ENCODE assay signal across 10 mouse cellular contexts in the genomic region with DNA sequence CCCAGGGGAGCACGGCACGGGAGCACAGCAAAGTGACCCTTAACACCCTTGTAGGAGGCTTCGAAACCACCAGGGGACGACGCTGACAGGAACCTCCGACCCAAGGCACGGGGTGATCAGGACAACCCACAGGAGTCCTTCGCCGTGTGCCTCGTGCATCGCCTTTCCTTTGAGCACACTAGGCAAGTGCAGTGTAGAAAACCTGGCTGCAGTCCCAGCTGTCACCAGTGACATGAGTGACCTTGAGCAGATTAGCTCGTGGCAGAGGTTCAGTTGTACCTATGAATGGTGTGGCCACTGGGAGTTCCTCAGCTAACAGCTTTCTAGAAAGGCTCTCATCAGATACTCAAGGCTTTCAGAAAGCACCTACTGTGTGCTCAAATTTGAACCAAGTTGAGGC. TPM values are rescaled to one million over a fixed set of nuclear protein-coding genes. Genes with fewer than 3 reads are reported as not detected.
DNase-seq lines count a peak whose midpoint lies in the region; ATAC-seq lines count a peak whose summit lies in the region.
"Had no signal": no experiment of that assay in that cellular context is flagged by ENCODE, and none has a peak within 500 bp of the region (broad histone marks: within the 10 kb centered on the region; RNA-seq: fewer than 3 reads in every experiment).

No protein-coding gene starts in this region.

- 67% methylated on average over 12 of the region's 12 CpGs for WGBS in limb, embryonic 15.5 days
- 63% methylated on average over 12 of the region's 12 CpGs for WGBS in forebrain, embryonic 15.5 days

- DNase-seq in 416B (ENCODE audit: low read depth): peak; percentile 26
- peak; percentile 86 for DNase-seq in adrenal gland, adult 2 months
- peak; percentile 34 to 45 for DNase-seq in heart, postnatal 36 days
- no peak for DNase-seq in spleen, adult 12 weeks (ENCODE audit: low spot score)
- no peak for DNase-seq in ovary, adult 18-20 months (ENCODE audit: low spot score)
- no peak for DNase-seq in layer of hippocampus, adult 9-11 months
- DNase-seq: thymus, postnatal 36 days had no signal

- no peaks in the 10 kb centered on the region for H3K27me3 ChIP-seq in limb, embryonic 15.5 days
- H3K27me3 ChIP-seq in forebrain, embryonic 15.5 days: no peaks in the 10 kb centered on the region
- H3K27me3 ChIP-seq: hindbrain, embryonic 15.5 days had no signal

- ATAC-seq in limb, embryonic 15.5 days (ENCODE audit: insufficient number of reproducible peaks, low FRiP score, low TSS enrichment, low read depth): peak; percentile 18; the same call in 1 of the 2 replicates
- ATAC-seq in forebrain, embryonic 15.5 days (replicated peaks): no peak

- intact Hi-C loops in heart, postnatal 36 days (cut with DNase I): no loop called here

- H3K9ac ChIP-seq in limb, embryonic 15.5 days: no peak overlapping the region
- no peak overlapping the region for H3K9ac ChIP-seq in forebrain, embryonic 15.5 days (replicated peaks)
- H3K9ac ChIP-seq: hindbrain, embryonic 15.5 days had no signal

- H3K4me2 ChIP-seq in limb, embryonic 15.5 days: no peak overlapping the region
- H3K4me2 ChIP-seq in forebrain, embryonic 15.5 days (replicated peaks): no peak overlapping the region
- H3K4me2 ChIP-seq: hindbrain, embryonic 15.5 days had no signal

- peak overlapping the region; percentile 3; the same call in 1 of the 2 replicates for H3K27ac ChIP-seq in limb, embryonic 15.5 days
- no peak overlapping the region for H3K27ac ChIP-seq in forebrain, embryonic 15.5 days (replicated peaks)
- H3K27ac ChIP-seq: hindbrain, embryonic 15.5 days had no signal

- H3K36me3 ChIP-seq in limb, embryonic 15.5 days: no peaks in the 10 kb centered on the region
- H3K36me3 ChIP-seq in forebrain, embryonic 15.5 days: no peaks in the 10 kb centered on the region
- H3K36me3 ChIP-seq: hindbrain, embryonic 15.5 days had no signal

- H3K9me3 ChIP-seq in limb, embryonic 15.5 days: no peaks in the 10 kb centered on the region
- no peaks in the 10 kb centered on the region for H3K9me3 ChIP-seq in forebrain, embryonic 15.5 days
- H3K9me3 ChIP-seq: hindbrain, embryonic 15.5 days had no signal

- no peak overlapping the region for H3K4me3 ChIP-seq in limb, embryonic 15.5 days
- H3K4me3 ChIP-seq in forebrain, embryonic 15.5 days: no peak overlapping the region
- H3K4me3 ChIP-seq: hindbrain, embryonic 15.5 days had no signal

- peaks cover 20% of the 10 kb centered on the region for H3K4me1 ChIP-seq in limb, embryonic 15.5 days
- H3K4me1 ChIP-seq in forebrain, embryonic 15.5 days: peaks cover 19% of the 10 kb centered on the region

RNA-seq across cellular contexts. Expression of a gene that starts 22.0 kb away (rescaled TPM):
- 10 to 100 TPM; 10.2 to 22.1 TPM for total RNA-seq in adrenal gland, adult 2 months (2021)
- polyA plus RNA-seq in adrenal gland, adult 2 months (2012; rRNA removed): 16.7 and 20.7 TPM in 2 replicates
- 1 to 10 TPM; 3.9 to 5.6 TPM for total RNA-seq in heart, postnatal 36 days (2021)
- polyA plus RNA-seq in limb, embryonic 15.5 days (2015; fragmentation: Nextera tagmentation; extraction: Ambion mirVana): 13.8 and 15.3 TPM in 2 replicates
- 9.3 and 9.7 TPM in 2 replicates for polyA plus RNA-seq in forebrain, embryonic 15.5 days (2015; fragmentation: Nextera tagmentation; extraction: Ambion mirVana)

RNA-seq across cellular contexts. Expression of a gene that starts 47.8 kb away (rescaled TPM):
- 100 to 1,000 TPM; 360 to 462 TPM for total RNA-seq in adrenal gland, adult 2 months (2021)
- polyA plus RNA-seq in adrenal gland, adult 2 months (2012; rRNA removed): 52.8 and 81.0 TPM in 2 replicates
- total RNA-seq in heart, postnatal 36 days (2021): 100 to 1,000 TPM; 313 to 343 TPM
- polyA plus RNA-seq in limb, embryonic 15.5 days (2015; fragmentation: Nextera tagmentation; extraction: Ambion mirVana): 663 and 783 TPM in 2 replicates
- 551 and 569 TPM in 2 replicates for polyA plus RNA-seq in forebrain, embryonic 15.5 days (2015; fragmentation: Nextera tagmentation; extraction: Ambion mirVana)

Comparison
In these comparisons a context has a peak if more than half of its experiments do, and no peak if none do; other contexts are left out.
1. DNase-seq: peak in 416B (single experiment), adrenal gland, adult 2 months (single experiment) and heart, postnatal 36 days (2 of 2); none in spleen, adult 12 weeks (single experiment), ovary, adult 18-20 months (single experiment) and layer of hippocampus, adult 9-11 months (single experiment).